Mouse (Mus musculus): Measurements from ENCODE around the gene Acat2.
"Not testable (repeated sequence)": the region's sequence is repeated elsewhere in the genome, so short reads cannot be mapped to it uniquely, and the experiment has no call there.

DNA sequence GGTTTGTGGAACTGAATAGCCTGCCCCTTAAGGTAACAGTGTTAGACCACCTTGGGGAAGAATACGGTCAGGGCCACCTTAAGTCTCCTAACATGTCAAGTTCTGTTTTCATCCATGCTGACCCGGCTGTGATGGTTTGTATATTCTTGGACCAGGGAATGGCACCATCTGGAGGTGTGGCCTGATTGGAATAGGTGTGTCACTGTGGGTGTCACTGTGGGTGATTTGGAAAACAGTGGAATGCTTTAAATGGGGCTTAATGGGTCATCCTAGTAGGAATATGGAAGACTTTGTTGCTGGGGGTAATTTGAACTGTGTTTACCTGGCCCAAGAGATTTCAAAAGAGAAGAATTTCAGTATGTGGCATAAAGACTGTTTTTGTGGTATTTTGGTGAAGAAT lies 43.9 kb upstream of the Acat2 start:
- TF ChIP-seq CTCF (IDR thresholded peaks at IDR 0.05; ENCODE audit: borderline replicate concordance, insufficient read depth, low read length); POLR2A (IDR thresholded peaks at IDR 0.05; ENCODE audit: low read depth, low read length): not testable (repeated sequence)

Measured in embryonic fibroblast, embryonic 13.5 days (primary cell).